Mouse (Mus musculus) sigmoid colon, adult 10 weeks (tissue): Measurements from ENCODE around the gene Wfdc16. TPM values are rescaled to one million over a fixed set of nuclear protein-coding genes. Genes with fewer than 3 reads are reported as not detected.

Experiments
- polyA plus RNA-seq: library from polyadenylated mRNA; stranded (reverse); fragments of 350-450 nt; fragmentation: Illumina TruSeq; extraction: RNeasy Lipid Tissue Mini Kit (QIAGEN cat#74804); gene quantifications from one replicate; pipeline ENCODE4 v1.2.3, GENCODE M21; 2014; ENCODE audit warnings: low read depth, low replicate concordance

Gene Wfdc16
- polyA plus RNA-seq: not detected

DNA sequence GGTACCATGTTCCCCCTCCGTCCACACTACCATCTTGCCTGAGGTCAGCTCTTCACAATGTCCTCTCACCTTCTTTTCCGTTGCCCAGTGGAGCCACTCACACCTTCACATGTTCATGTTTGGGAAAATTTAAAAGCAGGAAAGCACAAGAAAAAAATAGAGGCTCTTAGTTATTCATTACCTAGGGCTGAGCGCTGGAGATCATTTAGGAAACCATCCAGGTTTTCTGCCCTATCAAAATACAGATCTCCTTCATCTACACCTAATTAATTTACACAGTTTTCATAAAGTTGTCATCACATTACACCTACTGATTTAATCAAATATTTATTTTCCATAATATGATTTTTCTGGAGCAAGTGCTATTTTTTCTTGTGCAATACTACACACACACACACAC, at the start of gene Wfdc16:
Gene Wfdc16 (minus strand): TSS at position 101 of the 400 bp plus-strand sequence.

DNA sequence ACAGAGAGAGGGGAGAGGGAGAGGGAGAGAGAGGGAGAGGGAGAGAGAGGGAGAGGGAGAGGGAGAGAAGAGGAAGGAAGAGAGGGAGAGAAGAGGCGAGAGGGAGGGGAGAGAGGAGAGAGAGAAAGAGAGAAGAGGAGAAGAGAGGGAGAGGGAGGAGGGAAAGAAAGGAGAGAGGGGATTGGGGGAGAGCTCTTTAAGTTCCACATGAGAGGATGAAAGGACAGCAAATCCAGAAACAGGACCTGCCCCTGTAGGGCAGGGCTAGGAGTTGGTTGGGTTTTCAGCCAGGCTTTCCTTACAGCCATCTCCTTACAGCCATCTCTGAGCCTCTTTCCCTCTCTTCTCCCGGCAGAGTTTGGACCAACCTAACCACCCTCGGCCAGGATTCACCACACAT, 46.2 kb upstream of the Wfdc16 start, which contains the start of gene Wfdc13:
Gene Wfdc13 (plus strand): TSS at position 301 of the 400 bp plus-strand sequence.

DNA sequence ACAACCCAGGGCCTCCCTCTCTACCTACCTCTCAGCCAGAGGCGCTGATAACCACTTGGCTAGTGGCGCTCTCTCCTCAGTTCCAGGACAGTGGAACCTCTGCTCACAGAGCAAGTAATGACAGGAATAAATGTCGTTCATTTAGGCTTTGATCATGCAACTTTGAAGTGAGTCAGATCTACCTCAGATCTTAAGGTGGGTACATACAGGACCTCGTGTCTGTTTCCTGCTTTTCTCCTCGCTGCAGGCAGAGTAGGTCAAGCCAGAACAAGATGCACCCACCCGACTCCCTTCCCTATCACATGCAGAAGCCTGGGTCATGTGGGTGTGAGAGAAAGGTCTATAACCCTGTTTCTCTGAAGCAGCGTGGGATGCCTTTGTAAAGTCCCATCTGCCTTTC, 35.4 kb upstream of the Wfdc16 start, which contains the start of gene Wfdc11:
Gene Wfdc11 (minus strand): TSS at position 101 of the 400 bp plus-strand sequence.

DNA sequence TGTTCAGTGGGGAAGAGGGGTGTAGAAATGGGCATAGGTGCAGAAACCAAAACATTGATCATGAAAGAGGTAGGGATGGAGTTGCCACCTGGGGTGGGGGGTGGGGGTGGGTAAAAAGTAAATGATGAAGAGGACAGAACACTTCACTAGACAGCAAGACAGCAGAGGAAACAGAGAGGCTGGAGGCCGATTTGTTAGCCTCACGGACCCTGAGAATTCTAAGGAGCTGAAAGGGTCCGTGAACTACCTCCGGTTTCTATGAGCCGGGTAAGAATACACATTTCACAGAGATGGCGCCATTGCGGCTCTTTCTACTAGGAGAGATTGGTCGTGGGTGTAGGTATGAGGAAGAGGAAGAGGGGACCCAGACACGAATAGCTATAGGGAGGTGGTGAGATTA, 17.9 kb upstream of the Wfdc16 start, which contains the start of gene Wfdc9:
Gene Wfdc9 (minus strand): TSS at position 101 of the 400 bp plus-strand sequence.

DNA sequence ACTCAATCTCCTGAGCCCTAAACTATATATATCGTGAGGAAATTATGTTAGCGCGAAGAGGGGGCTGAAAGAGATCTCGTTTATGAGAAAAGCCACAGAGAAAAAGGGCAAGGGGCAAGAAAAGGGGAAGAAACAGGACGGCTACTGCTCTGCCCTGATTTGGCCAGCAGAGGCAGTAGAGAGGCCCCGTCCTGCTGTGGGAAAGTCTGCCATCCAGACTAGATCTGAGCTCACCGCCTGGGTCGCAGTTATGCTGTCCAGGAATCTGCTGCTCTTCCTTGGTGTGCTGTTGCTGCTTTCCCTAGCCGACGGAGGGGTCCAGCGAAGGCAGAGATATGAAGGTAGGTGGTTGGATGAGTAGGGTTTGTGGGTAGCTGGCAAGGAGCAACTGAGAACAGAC, 17.3 kb upstream of the Wfdc16 start, which contains the start of gene Wfdc10:
Gene Wfdc10 (plus strand): TSS at position 189 of the 400 bp plus-strand sequence.

DNA sequence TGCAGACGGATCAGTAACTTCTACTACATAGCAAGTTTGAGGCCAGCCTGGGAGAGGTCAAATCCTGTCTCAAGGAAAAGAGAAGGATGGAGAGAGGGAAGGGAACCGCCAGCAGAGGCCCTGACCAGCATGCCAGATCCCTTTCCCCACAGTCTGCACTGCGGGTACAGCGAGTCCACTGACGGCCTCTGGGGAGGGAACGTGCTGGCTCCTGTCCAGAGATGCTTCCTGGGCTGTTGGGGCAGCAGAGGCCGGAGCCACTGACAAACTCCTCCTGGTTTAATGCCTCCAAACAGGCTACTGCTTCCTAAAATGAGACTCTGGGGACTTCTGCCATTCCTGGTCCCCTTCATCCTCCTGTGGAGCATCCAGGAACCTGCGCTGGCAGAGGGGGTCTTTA, 25.1 kb downstream of the Wfdc16 start, which contains the start of the genes Wfdc6b and Wfdc8:
Gene Wfdc6b (plus strand): TSS at position 52 of the 400 bp plus-strand sequence.
Gene Wfdc8 (minus strand): TSS at position 156 of the 400 bp plus-strand sequence.

DNA sequence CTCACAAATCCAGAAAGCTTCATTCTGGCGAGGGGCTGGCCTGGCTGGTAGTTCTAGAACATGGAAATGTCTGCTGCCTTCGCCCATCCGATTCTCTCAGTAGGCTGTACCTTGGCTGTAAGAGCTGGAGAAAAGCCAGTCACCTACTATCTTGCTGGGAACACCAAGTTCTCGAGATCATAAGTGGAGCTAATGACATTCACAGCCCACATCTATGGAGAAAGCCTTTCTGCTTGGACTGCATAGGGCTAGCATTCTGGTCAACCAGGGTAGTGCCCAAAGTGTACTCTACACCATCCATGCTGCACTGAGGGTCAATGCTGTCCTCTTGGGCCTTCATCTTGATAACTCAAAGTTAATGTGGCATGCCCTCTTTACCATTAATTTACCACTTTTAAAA, 45.1 kb downstream of the Wfdc16 start, which contains the start of gene Eppin:
Gene Eppin (minus strand): TSS at position 101 of the 400 bp plus-strand sequence.

DNA sequence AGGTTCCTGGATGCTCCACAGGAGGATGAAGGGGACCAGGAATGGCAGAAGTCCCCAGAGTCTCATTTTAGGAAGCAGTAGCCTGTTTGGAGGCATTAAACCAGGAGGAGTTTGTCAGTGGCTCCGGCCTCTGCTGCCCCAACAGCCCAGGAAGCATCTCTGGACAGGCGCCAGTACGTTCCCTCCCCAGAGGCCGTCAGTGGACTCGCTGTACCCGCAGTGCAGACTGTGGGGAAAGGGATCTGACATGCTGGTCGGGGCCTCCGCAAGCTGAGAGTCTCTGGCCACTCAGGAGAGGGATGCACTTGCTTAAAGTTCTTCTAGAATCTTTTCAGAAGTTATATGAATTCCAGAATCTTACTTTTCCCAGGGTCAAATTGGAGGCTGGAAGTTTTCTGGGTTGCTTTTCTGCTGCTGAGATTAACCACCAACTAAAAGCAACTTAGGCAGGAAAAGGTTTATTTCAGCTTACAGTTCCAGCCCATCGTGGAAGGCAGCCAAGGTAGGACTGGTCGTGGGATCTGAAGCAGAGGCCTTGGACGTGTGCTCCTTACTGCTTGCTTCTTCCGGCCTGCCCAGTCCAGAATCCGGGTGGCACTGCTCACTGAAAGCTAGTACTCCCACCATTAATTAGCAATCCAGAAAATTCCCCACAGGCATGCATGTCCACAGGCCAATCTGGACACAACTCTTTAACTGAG, 53.4 kb downstream of the Wfdc16 start, which contains the start of gene Wfdc6a:
Gene Wfdc6a (minus strand): TSS at position 423 of the 701 bp plus-strand sequence.

Other genes with a start within 250 kb of the Wfdc16 start
- gene Slpi, start 249.7 kb downstream of the Wfdc16 start, polyA plus RNA-seq: not detected
- gene Rbpjl, start 235.7 kb downstream of the Wfdc16 start, polyA plus RNA-seq: not detected
- 0.85 TPM for gene Matn4, start 233.6 kb downstream of the Wfdc16 start, polyA plus RNA-seq
- gene Sdc4, start 194.9 kb downstream of the Wfdc16 start, polyA plus RNA-seq: 255 TPM
- 10.1 TPM for gene Sys1, start 181.8 kb downstream of the Wfdc16 start, polyA plus RNA-seq
- not detected for gene Gm20458, start 177.8 kb downstream of the Wfdc16 start, polyA plus RNA-seq
- not detected for gene Trp53tg5, start 165.1 kb downstream of the Wfdc16 start, polyA plus RNA-seq
- 6.6 TPM for gene Dbndd2, start 152.7 kb downstream of the Wfdc16 start, polyA plus RNA-seq
- gene Pigt, start 141.3 kb downstream of the Wfdc16 start, polyA plus RNA-seq: 8.1 TPM
- gene Wfdc2, start 76.4 kb downstream of the Wfdc16 start, polyA plus RNA-seq: 30.2 TPM
- not detected for gene Spint3, start 65.3 kb downstream of the Wfdc16 start, polyA plus RNA-seq
- not detected for gene Wfdc6a, start 53.3 kb downstream of the Wfdc16 start, polyA plus RNA-seq
- gene Eppin, start 45.2 kb downstream of the Wfdc16 start, polyA plus RNA-seq: not detected
- not detected for gene Wfdc6b, start 25.3 kb downstream of the Wfdc16 start, polyA plus RNA-seq
- gene Wfdc8, start 25.2 kb downstream of the Wfdc16 start, polyA plus RNA-seq: 0.50 TPM
- not detected for gene Wfdc10, start 17.2 kb upstream of the Wfdc16 start, polyA plus RNA-seq
- gene Wfdc9, start 17.8 kb upstream of the Wfdc16 start, polyA plus RNA-seq: not detected
- not detected for gene Wfdc11, start 35.3 kb upstream of the Wfdc16 start, polyA plus RNA-seq
- gene Wfdc13, start 46.3 kb upstream of the Wfdc16 start, polyA plus RNA-seq: 0.57 TPM
- not detected for gene Spint4, start 59.7 kb upstream of the Wfdc16 start, polyA plus RNA-seq
- gene Spint5, start 76.5 kb upstream of the Wfdc16 start, polyA plus RNA-seq: not detected
- gene Wfdc3, start 107.1 kb upstream of the Wfdc16 start, polyA plus RNA-seq: 0.82 TPM
- gene Dnttip1, start 107.2 kb upstream of the Wfdc16 start, polyA plus RNA-seq: 3.6 TPM
- gene Ube2c, start 131.1 kb upstream of the Wfdc16 start, polyA plus RNA-seq: 7.9 TPM
- not detected for gene Tnnc2, start 141.2 kb upstream of the Wfdc16 start, polyA plus RNA-seq
- 3.5 TPM for gene Snx21, start 147.0 kb upstream of the Wfdc16 start, polyA plus RNA-seq
- 4.1 TPM for gene Acot8, start 166.1 kb upstream of the Wfdc16 start, polyA plus RNA-seq
- 2.7 TPM for gene Zswim3, start 166.3 kb upstream of the Wfdc16 start, polyA plus RNA-seq
- gene Zswim1, start 183.9 kb upstream of the Wfdc16 start, polyA plus RNA-seq: 1.4 TPM
- gene Spata25, start 189.7 kb upstream of the Wfdc16 start, polyA plus RNA-seq: not detected
- 43.1 TPM for gene Ctsa, start 194.1 kb upstream of the Wfdc16 start, polyA plus RNA-seq
- gene Neurl2, start 194.7 kb upstream of the Wfdc16 start, polyA plus RNA-seq: not detected
- 1.9 TPM for gene Pltp, start 218.9 kb upstream of the Wfdc16 start, polyA plus RNA-seq
- 3.1 TPM for gene Pcif1, start 240.5 kb upstream of the Wfdc16 start, polyA plus RNA-seq